Mouse (Mus musculus) cerebellum, postnatal 14 days (tissue): Measurements from ENCODE around the gene Dlg5.

Experiments
- DNase-seq, 2 experiments: peaks; one replicate each; pipeline ENCODE4 v3.0.0; 2021; ENCODE audit warnings: mixed read lengths in 2 of 2

Dlg5 gene

DNA sequence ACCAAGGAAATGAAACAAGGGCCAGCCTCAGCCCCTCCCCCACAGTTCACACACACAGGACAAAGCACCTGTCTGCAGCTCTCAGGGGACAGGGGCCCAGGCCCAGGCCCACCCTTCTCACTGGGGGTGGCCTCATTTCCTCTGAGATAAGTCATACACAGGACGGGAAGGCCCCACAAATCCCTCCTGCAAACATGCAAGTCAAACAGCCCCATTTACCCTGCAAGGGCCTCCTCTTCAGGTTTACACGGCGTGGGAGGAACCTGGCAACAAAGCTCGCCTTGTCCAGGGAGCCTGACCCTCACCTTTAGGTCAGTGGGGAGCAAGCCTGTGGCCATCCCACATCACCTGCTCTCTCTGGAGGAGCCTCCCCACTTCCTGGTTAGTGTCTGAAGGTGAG, 60.2 kb downstream of the Dlg5 start:
- no peak for DNase-seq

DNA sequence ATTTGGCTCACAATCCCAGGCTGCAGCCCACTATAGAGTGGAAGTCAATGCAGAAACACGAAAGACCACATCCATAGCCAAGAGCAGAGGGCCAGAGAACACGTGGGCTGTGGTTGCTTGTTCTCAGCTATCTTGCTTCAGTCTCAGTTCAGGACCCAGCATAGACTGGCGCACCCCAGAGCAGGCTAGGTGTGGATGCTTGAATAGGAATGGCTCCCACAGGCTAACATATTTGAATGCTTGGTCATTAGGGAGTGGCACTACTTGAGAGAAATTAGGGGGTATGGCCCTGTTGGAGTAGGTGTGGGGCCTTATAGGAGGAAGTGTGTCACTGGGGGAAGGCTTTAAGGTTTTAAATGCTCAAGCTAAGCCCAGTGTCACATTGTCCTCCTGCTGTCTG, 62.8 kb downstream of the Dlg5 start:
- no peak for DNase-seq

DNA sequence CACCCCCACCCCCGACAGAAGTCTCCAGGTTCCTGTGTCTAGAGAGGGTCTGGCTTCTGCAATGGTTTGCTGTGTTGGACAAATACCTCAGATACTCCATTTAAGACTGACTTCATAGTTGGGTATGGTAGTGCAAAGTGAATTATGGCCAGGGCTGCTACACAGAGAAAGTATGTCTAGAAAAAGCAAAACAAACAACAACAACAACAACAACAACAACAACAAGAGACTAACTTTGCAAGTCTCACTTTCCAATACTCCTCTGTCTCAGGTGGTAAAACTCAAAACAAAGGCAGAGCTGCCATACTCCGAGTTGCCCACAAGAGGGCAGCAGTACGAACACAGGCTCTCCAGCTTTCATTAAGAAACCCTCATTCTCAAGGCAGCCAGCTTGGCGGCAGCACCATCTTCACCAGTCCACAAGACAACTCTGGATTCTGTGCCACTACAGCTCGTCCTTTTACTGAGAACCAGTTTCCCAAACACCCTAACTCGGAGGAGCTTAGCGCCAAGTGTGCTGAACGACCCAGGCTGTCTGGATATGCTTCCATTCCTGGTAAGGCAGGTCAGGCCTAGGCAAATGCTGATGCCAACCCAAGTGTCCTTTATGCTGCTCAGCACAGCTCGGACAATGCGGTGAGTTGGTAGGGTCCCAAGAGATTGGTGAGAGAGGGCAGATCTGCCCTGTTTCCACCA, 63.8 kb downstream of the Dlg5 start:
- DNase-seq: peak; percentile 84 to 85

DNA sequence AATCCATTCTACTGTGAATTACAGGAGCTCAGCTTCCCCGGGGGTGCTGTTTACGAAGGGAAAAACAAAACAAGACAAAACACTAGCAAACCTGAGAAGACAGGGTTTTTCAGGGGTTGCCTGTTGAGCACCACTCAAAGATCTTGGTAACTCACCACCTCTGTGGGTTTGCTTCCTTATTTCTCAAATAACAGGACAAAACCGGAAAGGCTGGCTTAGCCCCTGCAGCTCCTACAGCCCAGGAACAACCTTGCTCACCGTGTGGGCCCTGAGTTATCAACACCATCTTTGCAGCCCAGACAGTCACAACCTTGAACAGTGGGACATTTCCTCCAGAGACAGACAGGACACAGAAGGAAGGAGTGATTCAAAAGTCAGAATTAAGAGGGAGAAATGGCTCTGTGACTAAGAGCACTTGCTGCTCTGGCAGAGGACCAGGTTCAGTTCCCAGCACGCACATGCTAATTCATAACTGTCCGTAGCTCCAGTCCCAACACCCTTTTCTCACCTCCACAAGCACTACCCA, 66.2 kb downstream of the Dlg5 start:
- DNase-seq: no peak

DNA sequence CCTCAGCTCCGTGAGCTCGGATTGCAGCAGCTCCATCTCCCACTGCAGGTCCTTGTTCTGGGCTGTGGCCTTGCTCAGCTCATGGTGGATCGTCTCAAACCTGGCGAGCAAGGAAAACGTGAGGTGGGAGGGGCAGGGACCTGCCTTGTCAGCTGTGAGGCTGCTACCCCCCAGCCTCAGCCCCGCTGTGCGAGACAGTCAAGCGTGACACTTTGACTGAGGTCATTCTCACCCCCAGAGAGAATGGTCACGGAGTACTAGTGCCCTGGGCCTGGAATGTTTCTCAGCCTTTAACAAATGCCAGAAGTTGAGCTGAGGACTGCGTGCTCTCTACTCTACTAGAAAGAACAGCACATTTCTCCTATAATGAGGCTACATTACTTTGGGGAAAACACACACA, 69.1 kb downstream of the Dlg5 start:
- DNase-seq: no peak

- DNase-seq: no peak
Observed at GRCm38 (mm10) chr14:24173326-24173725, 72.4 kb downstream of the Dlg5 start.

DNA sequence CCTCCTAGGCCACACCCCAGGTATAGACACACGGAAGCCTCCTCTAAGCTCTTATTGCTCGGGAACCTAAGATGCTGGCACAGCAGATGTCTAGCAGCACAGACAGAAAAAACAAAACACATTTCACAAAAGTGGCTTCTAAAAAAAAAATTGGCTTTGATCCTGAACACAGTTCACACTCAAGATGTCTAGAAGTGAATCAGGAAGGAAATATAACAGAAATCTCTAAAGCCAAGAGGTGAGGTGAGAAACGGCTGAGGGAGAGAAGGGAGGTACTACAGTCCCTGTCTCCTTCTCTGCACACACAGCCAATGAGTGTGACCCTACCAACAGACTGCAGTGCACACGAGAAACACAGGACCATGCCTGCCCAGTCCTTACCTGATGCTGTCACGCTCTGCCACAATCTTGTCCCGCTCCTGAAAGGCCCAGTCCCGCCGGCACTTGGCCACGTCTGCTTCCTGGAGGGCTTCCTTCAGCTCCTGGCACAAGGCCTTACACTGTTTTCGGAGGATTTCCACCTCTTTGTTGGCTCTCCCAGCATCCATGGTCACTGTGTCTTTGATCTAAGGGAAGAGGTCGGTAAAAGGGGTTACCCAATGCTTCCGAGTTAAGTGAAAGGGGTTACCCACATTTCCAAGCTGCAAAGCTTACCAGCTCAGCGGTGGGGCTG, 73.9 kb downstream of the Dlg5 start:
- no peak for DNase-seq

- no peak for DNase-seq
Observed at GRCm38 (mm10) chr14:24166046-24166445, 79.7 kb downstream of the Dlg5 start.

- no peak for DNase-seq
Observed at GRCm38 (mm10) chr14:24164721-24165367, 80.9 kb downstream of the Dlg5 start.

- no peak for DNase-seq
Observed at GRCm38 (mm10) chr14:24162856-24163255, 82.9 kb downstream of the Dlg5 start.

DNA sequence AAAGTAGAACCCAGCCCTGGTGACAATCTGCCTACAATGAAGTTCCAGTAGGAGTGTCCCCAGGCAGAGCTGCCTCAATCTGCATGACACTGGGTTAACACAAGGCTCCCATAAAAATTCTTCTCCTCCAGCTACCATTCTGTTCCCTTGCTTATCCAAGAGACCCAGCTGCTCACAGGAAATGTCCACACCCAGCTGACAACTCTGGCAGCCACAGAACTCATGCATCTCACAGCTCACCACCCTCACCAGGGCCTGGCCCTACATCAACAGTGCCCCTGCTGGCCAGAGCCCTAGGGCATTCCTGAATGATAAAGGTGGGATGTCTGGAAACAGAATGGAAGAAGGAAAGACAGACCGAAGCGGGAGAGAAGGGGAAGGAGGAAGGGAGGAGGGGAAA, 96.8 kb downstream of the Dlg5 start:
- no peak for DNase-seq

DNA sequence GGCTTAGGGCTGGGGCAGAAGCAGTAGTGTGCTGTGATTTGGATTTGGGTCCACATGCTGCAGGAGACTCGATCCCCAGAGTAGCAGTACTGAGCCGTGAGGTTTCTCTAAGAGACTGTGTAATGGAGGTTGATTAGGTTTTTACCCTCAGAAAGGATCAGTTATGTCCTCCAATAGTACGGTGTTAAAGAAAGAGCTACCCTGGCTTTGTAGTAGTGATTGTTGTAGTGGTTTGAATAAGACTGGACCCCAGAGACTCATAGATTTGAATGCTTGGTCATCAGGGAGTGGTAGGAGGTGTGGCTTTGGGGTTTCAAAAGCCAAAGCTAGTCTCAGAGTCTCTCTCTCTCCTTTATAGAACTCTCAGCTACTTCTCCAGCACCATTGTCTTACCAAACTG, 100.9 kb downstream of the Dlg5 start:
- DNase-seq: no peak

DNA sequence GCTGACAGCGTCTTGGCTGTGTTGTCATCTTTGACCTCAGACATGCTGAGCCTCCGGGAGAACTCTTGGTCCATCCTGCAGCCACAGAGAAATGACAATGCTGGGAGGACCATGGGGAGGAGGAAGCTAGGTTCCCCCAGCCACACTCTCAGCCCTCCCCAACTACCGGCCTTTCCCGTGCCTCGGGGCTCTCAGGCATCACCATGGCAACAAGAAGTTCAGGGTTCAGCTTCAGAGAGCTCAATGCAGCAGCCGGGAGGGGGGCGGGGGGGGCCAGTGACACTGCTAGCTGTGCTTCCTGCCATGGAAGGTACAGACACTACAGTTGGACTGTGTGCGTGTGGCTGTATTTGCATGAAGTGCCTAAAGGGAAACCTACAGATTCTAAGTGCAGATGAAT, 101.3 kb downstream of the Dlg5 start:
- no peak for DNase-seq

DNA sequence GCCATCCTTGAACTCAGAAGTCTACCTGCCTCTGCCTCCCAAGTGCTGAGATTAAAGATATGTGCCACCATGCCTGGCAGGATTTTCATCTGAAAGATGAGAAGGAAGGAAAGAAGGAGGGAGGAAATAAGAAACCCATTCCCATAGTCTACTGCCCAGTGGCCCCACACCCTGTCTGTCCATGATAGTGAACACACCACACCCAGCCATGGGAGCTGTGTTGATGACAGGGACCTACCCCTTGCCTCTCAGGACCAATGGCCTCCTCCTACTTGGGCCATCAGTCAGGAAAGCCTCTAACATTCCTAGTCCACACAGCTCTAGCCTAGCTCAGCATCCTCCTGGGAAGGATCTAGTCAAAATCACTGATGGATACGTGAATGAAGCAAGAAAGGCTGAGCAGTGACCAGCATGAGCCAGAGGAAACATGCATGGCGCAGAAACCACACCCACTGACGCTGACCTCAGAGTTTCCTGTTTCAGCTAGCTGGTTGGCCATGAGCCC, 102.7 kb downstream of the Dlg5 start:
- no peak for DNase-seq

GRCm38 (mm10) chr14:24141727-24142126, 104.0 kb downstream of the Dlg5 start:
- no peak for DNase-seq

DNA sequence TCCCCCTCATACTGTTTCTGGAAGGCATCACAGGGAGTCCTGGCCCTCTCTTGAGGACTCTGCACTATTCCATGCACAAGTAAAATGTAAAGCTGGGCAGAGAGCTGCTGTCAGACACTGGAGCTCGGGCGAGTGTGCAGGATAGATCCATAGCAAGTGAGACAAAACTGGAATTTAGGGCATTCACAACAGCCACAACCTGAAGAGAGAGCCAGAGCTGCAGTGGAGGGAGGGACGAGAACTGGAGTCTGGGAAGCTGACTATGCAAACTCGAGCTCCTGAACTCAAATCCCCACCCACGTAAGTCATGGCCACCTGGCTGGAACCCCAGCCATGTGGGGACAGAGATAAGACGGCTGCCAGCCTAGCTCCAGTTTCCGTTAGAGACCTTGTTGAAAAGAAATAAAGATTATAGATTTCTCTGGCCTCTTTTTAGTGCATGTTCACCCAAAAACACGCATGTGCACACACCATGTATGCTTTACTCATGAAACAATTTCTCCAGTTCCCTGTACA, 105.4 kb downstream of the Dlg5 start:
- DNase-seq: no peak

DNA sequence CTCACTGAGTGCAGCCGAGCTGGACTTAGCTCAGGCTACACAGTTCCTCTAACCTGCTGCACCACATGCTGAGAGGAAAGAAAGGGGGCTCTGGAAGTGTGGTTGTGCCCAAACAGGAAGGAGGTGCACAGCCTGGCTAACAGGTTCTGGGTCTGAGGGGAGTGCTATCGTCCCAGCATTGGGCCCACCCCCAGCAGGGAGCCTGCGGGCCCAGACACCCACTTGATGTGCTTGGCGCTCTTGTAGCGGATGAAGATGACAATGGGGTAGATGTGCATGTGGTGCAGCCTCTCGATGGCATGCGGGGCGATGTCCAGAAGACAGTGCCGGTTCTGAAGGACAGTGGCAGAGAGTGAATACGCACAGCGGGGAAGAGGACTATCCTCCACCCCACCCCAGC, 108.8 kb downstream of the Dlg5 start:
- DNase-seq: no peak

GRCm38 (mm10) chr14:24134623-24135290, 111.0 kb downstream of the Dlg5 start:
- DNase-seq: no peak

DNA sequence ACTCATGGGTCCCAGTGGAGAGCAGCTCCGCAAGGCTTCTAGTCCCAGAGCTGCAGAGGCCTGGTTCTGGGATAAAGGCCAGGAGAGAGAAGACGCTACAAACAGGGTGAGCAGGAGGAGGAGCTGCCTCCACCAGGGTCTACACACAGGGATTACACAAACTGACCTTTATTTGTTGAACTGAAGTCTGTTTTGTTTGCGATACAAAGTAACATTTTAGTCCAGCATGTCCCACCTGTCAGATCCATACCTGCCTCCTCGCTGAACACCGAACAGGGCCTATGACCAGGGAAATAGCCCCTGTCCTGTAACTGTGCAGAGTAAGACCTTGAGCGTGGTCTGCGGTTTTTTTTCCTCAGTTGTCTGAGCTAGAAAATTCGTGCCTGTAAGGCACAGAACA, 111.9 kb downstream of the Dlg5 start:
- DNase-seq: no peak

- peak; percentile 29 to 58 for DNase-seq
Observed at GRCm38 (mm10) chr14:24132092-24132491, 113.6 kb downstream of the Dlg5 start.

DNA sequence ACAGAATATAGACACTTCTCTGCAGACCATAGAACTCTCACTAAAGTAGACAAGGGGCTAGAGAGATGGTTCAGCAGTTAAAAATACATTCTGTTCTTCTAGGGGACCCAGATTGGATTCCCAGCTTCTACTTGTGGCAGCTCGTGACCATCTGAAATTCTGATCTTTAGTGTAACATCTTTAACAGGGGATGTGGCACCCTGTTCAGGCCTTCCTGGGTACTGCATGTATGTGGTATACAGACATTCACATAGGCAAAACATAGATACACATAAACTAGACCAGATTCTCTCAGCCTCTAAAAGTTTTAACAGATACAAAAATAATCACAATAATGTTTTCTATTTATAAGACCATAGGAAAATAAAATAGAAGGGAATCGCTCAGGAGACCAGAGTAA, 120.7 kb downstream of the Dlg5 start:
- DNase-seq: peak in 1 of 2 experiments; percentile 39

DNA sequence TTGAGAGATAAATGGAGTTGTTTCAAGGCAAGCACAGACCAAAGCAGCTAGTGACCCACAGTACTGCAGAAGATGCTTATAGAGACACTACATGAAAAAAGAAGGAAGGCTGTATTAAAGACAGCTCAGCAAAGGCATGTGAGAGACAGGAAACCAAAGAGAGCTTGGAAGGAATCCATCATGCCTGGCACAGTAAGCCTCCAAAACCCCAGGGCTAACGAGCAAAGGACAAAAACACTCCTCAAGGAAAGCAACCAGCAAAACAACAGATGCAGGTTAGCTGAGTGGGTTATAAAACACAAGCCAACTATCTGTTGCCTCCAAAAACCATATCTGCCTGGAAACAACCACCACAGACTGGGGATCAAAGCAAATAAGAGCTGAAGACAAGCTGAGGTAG, 121.5 kb downstream of the Dlg5 start:
- DNase-seq: peak in 1 of 2 experiments; percentile 26

DNA sequence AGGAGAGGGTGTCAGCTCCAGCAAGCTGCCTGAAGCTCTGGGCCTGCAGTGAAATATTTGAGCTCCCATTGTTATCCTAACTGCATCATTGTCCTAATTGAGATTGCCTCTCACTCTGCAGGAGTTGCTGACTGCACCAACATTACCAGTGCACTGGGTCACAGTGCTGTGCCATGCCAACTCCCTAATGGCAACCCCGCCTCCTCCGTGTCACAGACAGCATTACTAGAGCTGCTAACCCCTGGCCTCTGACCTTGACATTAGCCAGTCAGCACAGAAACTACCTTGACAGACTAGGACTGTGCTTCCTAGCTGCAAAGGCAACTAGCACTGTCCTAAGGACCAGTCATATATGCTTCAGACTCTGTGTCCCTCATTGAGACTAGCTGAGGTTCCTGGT, 139.0 kb downstream of the Dlg5 start:
- DNase-seq: no peak
